Mouse (Mus musculus): Measurements from ENCODE around the gene Mad2l1bp.

- TF ChIP-seq CEBPB (IDR thresholded peaks at IDR 0.05; ENCODE audit: low read depth) = no peak
- no peak for TF ChIP-seq CTCF (IDR thresholded peaks at IDR 0.05; ENCODE audit: control insufficient read depth, insufficient read depth, insufficient read length)
These were observed 11.4 kb upstream of the Mad2l1bp start for GRCm38 (mm10) chr17:46164791-46165190.

All from C2C12 (cell line).